Mouse (Mus musculus): ENCODE measurements around the gene Tut7. TPM values are rescaled to one million over a fixed set of nuclear protein-coding genes. Genes with fewer than 3 reads are reported as not detected.

The Tut7 gene
- polyA plus RNA-seq (2021; fragmentation: Nextera tagmentation), result 13.1 and 14.7 TPM in 2 replicates
- long read RNA-seq, experiment 1, full-length matches to known transcripts, result 5 of 29 reads
- long read RNA-seq, experiment 1, partial matches to known transcripts, result 17 of 29 reads
- long read RNA-seq, experiment 1, other reads (novel, unspliced or antisense), result 7 of 29 reads
- long read RNA-seq, experiment 2, full-length matches to known transcripts, result 2 of 83 reads
- long read RNA-seq, experiment 2, partial matches to known transcripts, result 43 of 83 reads
- long read RNA-seq, experiment 2, other reads (novel, unspliced or antisense), result 38 of 83 reads

DNA sequence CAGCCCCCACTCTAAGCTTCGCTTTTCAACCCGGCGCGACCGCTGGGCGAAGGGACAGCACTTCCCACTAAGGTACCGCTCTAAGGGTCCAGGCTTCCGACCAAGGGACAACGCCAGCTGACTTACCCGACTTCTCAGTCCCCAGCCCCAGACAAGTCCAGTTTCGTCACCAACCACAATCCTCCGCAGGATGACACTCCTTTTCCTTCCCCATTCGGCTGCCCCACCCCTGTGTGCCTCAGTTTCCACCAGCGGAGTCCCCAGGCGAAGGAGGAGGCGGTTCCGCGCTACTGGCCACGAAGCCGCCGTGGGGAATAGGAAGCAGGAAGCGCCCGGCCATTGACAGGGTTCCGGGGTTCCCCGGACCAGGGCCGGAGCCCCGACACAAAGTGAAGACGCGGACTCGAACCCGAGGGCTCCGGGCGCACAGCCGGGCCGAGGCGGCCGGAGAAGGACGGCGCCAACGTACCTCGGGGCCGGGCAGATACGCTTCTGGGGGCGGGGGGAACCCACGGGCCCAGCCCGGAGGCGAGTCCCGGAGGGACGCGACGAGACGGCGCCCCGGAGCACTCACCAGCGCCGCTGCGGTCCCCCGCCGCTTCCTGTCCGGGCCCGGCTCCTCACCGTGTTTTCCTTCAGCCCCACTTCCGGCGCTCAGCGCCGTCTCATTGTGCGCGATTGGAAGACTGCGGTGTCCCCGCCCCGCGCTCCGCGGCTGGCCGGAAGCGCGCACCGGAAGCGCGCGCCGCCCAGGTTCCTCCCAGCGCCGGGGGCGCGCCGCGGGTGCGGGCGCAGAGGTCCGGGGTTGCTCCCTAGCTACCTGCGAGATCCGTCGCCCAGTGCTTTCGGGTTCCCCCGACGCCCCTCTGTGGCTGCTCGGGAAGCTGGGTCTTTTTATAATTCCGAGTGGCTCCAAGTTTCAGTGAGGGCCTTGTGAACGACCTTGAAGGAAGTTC, at the start of gene Tut7:
Gene Tut7 (minus strand): TSS at position 641 of the 956 bp plus-strand sequence.

GRCm38 (mm10) chr13:59782145-59782544, 40.8 kb downstream of the Tut7 start, which contains the start of gene Gm49354:
Gm49354 (minus strand) TSS chr13:59782245.

GRCm38 (mm10) chr13:59769296-59770163, 53.4 kb downstream of the Tut7 start, which contains the start of gene Isca1:
Isca1 (minus strand) TSS chr13:59769810.

GRCm38 (mm10) chr13:59746711-59747110, 76.2 kb downstream of the Tut7 start, which contains the start of gene 1700014D04Rik:
1700014D04Rik (minus strand) TSS chr13:59746752.

DNA sequence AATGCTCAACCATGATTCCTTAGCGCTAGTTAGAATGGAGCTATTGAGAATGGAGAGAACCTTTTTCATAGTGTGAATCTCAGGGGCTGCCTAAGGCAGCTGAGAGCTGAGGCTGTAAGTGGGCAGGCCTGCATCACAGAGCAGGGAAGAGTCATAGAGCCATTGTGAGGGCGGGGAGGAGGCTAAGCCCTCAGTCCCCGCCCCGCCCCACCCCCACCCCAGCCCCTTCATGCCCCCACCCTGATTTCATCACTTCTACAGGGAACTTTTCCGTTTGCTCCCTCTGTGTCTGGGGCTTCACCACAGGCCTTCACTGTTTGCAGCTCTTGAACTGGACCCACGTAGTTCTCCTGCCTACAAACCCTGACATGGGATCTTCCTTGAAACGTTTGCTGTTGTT, 91.3 kb downstream of the Tut7 start, which contains the start of gene Spata31d1d:
Gene Spata31d1d (minus strand): TSS at position 101 of the 400 bp plus-strand sequence.

Other genes starting within 250 kb of the Tut7 start
- gene Agtpbp1, start 237.9 kb downstream of the Tut7 start, polyA plus RNA-seq (2021; fragmentation: Nextera tagmentation), result 90.5 and 126 TPM in 2 replicates
- gene Naa35, start 237.9 kb downstream of the Tut7 start, polyA plus RNA-seq (2021; fragmentation: Nextera tagmentation), result 42.8 and 43.3 TPM in 2 replicates
- 24.3 and 27.2 TPM in 2 replicates for gene Golm1, start 147.3 kb downstream of the Tut7 start, polyA plus RNA-seq (2021; fragmentation: Nextera tagmentation)
- not detected in 2 replicates for gene 4921517D22Rik, start 129.0 kb downstream of the Tut7 start, polyA plus RNA-seq (2021; fragmentation: Nextera tagmentation)
- 0.05 and 0.11 TPM in 2 replicates for gene Spata31d1a, start 112.8 kb downstream of the Tut7 start, polyA plus RNA-seq (2021; fragmentation: Nextera tagmentation)
- gene Spata31d1b, start 110.9 kb downstream of the Tut7 start, polyA plus RNA-seq (2021; fragmentation: Nextera tagmentation), result not detected in 2 replicates
- gene Spata31d1d, start 91.4 kb downstream of the Tut7 start, polyA plus RNA-seq (2021; fragmentation: Nextera tagmentation), result not detected in 2 replicates
- 0.16 and 0.18 TPM in 2 replicates for gene 1700014D04Rik, start 76.4 kb downstream of the Tut7 start, polyA plus RNA-seq (2021; fragmentation: Nextera tagmentation)
- 353 and 360 TPM in 2 replicates for gene Isca1, start 53.3 kb downstream of the Tut7 start, polyA plus RNA-seq (2021; fragmentation: Nextera tagmentation)
- gene Gm49354, start 40.9 kb downstream of the Tut7 start, polyA plus RNA-seq (2021; fragmentation: Nextera tagmentation), result not detected in 2 replicates